Mouse (Mus musculus) hindbrain, postnatal 0 days (tissue): ENCODE measurements around the gene Synpo2. TPM values are rescaled to one million over a fixed set of nuclear protein-coding genes. Genes with fewer than 3 reads are reported as not detected.

ENCODE experiments used
- ATAC-seq: fragments of 200-750 bp; cut with Nextera tagmentation; 2 replicates; pipeline ENCODE4 v1.8.0; 2017; ENCODE audit warnings: mild to moderate bottlenecking, moderate TSS enrichment, moderate library complexity
- DNase-seq: peaks from one replicate; pipeline ENCODE4 v3.0.0-alpha.2; 2015; ENCODE audit warnings: low spot score
- H3K27ac ChIP-seq: fragments of 300-500 bp; sonication (generic); 2 replicates; pipeline ENCODE4 v1.5.1; 2014; ENCODE audit warnings: mild to moderate bottlenecking
- H3K27me3 ChIP-seq: fragments of 300-500 bp; sonication (generic); 2 replicates; pipeline ENCODE4 v1.6.1; 2014; ENCODE audit warnings: low read length, mixed read lengths; ENCODE audit not compliant: insufficient read depth
- H3K36me3 ChIP-seq: fragments of 300-500 bp; sonication (generic); 2 replicates; pipeline ENCODE4 v1.6.1; 2014; ENCODE audit warnings: low read length, mixed read lengths; ENCODE audit not compliant: insufficient read depth
- H3K4me1 ChIP-seq: fragments of 300-500 bp; sonication (generic); 2 replicates; pipeline ENCODE4 v1.6.1; 2014; ENCODE audit warnings: antibody characterized with exemption, low read length, mixed read lengths; ENCODE audit not compliant: insufficient read depth
- H3K4me2 ChIP-seq: fragments of 300-500 bp; sonication (generic); 2 replicates; pipeline ENCODE4 v1.6.1; 2014; ENCODE audit warnings: low read depth, mild to moderate bottlenecking, low read length, moderate library complexity, mixed read lengths
- H3K4me3 ChIP-seq: fragments of 300-500 bp; sonication (generic); 2 replicates; pipeline ENCODE4 v1.5.1; 2014; ENCODE audit warnings: low read length
- H3K9ac ChIP-seq: fragments of 300-500 bp; sonication (generic); replicated peaks from 2 replicates; pipeline ENCODE4 v1.6.1; 2014; ENCODE audit warnings: mild to moderate bottlenecking, low read length, moderate library complexity, mixed read lengths
- H3K9me3 ChIP-seq: fragments of 300-500 bp; sonication (generic); 2 replicates; pipeline ENCODE4 v1.6.1; 2016; ENCODE audit warnings: low read length, mixed read lengths
- CTCF ChIP-seq: IDR thresholded peaks from 2 replicates; pipeline ENCODE4 v1.5.1; 2016; ENCODE audit warnings: antibody characterized with exemption, control low read depth, low read depth
- WGBS: fragments of 180-500 bp; shearing (Covaris S2); extraction: QIAGEN DNeasy Blood & Tissue Kit; methylation state at CpG from one replicate; pipeline ENCODE4 v1.1.7; 2014; 5-methylcytosine and 5-hydroxymethylcytosine counted together
- polyA plus RNA-seq: library from polyadenylated mRNA; unstranded; fragments of >200 nt; fragmentation: Nextera tagmentation; extraction: Ambion mirVana; gene quantifications from 2 replicates; pipeline ENCODE4 v1.2.1, GENCODE M21; 2015
- total RNA-seq: library from RNA; depleted of rRNA; stranded (reverse); fragments of >200 nt; gene quantifications from 2 replicates; pipeline ENCODE4 v1.2.3, GENCODE M21; 2014; rRNA removed

Synpo2 gene
- total RNA-seq (0.79 and 1.2 TPM in 2 replicates), polyA plus RNA-seq (0.77 and 1.2 TPM in 2 replicates)

DNA sequence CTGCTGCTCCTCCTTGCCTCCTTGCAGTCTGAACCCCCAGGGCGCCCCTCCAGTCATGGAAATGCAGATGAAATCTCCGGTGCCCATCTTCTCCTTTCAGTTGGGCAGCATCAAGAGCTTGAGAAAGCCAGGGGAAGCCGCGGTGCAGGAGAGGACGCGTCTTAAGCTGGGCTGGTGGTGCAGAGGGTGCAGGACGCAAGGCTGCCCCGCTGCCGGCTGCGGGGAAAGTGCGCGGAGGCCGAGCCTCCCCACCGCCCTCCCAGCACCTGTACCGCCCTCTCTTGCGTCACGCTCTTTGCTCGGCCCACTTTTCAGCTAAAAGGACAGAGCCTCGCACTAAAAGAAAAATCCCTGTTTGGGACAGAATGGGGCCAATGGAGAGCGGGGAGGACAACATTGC lies at the start of gene Synpo2:
Gene Synpo2, minus strand, starts transcription at position 229 of the 400 bp plus-strand sequence.
- no peak within 1 kb of the TSS for H3K27ac ChIP-seq
- H3K4me2 ChIP-seq = peak within 1 kb of the TSS; percentile 79
- no peaks in the 10 kb centered on the region for H3K27me3 ChIP-seq
- ATAC-seq = peak; percentile 76
- under 1% methylated on average over 20 of the region's 20 CpGs for WGBS
- H3K36me3 ChIP-seq = no peaks in the 10 kb centered on the region
- H3K4me3 ChIP-seq = peak within 1 kb of the TSS; percentile 52
- H3K9me3 ChIP-seq = no peaks in the 10 kb centered on the region
- H3K9ac ChIP-seq = peak within 1 kb of the TSS; percentile 33; the same call in 1 of the 2 replicates
- TF ChIP-seq CTCF = no peak
- 0 out of 2 replicates have a peak, but pooled peaks cover 3% of the 10 kb centered on the region for H3K4me1 ChIP-seq
- peak; percentile 54 for DNase-seq

DNA sequence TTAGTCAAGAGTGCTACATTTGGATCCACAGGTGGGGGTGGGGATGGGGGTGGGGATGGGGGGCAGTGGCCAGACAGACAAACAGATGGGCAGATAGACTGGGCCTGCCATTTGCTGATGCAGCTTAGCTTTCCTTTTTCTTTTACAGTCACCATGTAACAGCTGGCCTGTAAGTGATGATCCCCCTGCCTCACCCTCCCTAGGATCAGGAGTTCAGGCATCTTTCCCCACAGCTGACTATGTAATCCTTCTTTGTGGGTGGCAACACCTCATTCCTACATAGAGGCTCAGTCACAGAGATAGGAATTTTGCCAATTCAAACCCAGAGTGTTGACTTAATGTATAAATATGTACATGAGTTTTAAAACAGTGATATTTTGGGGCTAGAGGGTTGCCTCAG lies 49.7 kb upstream of the Synpo2 start:
- Histone ChIP-seq H3K36me3 (peaks cover 1% of the 10 kb centered on the region; the same call in 1 of the 2 replicates), H3K9ac (no peak overlapping the region), H3K9me3 (no peaks in the 10 kb centered on the region), H3K4me2 (no peak overlapping the region), H3K4me1 (no peaks in the 10 kb centered on the region), H3K27ac (no peak overlapping the region), H3K4me3 (no peak overlapping the region), H3K27me3 (no peaks in the 10 kb centered on the region)
- ATAC-seq = no peak
- TF ChIP-seq CTCF = no peak
- no peak for DNase-seq

DNA sequence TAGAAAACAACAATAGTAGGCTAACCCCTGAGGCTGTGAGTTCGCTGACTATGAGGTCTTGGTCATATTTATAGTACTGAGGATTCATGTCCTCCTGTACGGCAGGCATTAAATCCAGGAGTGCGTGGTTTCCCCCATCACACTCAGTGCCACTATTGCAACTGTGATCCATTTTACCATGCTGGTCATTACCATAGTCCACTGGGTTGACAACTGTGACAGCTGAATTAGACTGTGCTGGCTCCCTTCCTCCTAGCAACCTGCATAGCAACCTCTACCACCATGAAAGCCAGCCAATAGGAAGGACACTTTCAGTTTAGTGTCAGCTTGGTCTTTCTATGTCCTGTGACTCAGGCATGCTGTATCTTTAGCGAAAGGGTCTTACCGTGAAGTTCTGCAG lies 48.3 kb upstream of the Synpo2 start:
- H3K27me3 ChIP-seq = no peaks in the 10 kb centered on the region
- no peak overlapping the region for H3K27ac ChIP-seq
- 92% methylated on average over 5 of the region's 5 CpGs for WGBS
- TF ChIP-seq CTCF = no peak
- H3K36me3 ChIP-seq = peaks cover 6% of the 10 kb centered on the region; the same call in 1 of the 2 replicates
- no peak overlapping the region for H3K9ac ChIP-seq
- H3K9me3 ChIP-seq = no peaks in the 10 kb centered on the region
- 0 out of 2 replicates have a peak, but pooled peaks have one; percentile 38 for ATAC-seq
- H3K4me3 ChIP-seq = no peak overlapping the region
- H3K4me2 ChIP-seq = no peak overlapping the region
- H3K4me1 ChIP-seq = no peaks in the 10 kb centered on the region
- DNase-seq = no peak

DNA sequence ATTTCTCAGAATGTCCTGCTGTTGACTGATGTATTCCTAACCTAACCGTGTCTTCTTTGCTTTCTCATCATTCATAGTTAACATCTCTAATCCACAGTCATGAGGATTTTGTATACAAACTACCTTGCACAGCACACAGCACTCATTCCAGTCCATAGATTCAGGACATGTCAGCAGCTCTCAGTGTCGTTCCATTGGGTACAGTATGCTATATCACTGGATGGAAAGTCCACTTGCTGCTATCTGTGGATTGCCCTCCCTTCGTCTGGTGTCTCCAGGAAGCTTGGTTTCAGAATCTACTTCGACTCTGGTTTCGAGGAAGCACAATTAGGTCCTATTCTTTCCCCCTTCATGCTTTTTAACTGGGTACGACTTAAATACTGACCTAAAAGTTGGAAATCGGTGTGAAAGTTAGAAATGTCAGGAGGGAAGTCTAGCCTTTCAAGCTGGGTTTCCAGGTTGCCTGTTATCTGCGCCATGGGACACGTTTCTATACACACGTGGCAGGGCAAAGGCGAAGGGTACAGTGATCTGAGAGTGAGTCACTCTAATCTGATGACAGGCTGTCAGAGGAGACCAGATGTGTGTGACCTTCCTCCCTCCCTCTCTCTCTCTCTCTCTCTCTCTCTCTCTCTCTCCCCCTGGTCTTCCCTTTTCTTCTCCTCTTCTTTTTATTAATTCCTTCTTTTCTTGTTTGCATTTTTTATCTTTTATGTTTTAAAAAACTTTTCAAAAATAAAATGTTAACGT lies 47.1 kb upstream of the Synpo2 start:
- no peaks in the 10 kb centered on the region for H3K27me3 ChIP-seq
- no peak overlapping the region for H3K4me3 ChIP-seq
- no peaks in the 10 kb centered on the region for H3K9me3 ChIP-seq
- DNase-seq (no peak), ATAC-seq (no peak)
- H3K36me3 ChIP-seq = peaks cover 6% of the 10 kb centered on the region; the same call in 1 of the 2 replicates
- TF ChIP-seq CTCF = no peak
- H3K27ac ChIP-seq = no peak overlapping the region
- no peak overlapping the region for H3K4me2 ChIP-seq
- no peak overlapping the region for H3K9ac ChIP-seq
- 91% methylated on average over 12 of the region's 12 CpGs for WGBS
- H3K4me1 ChIP-seq = no peaks in the 10 kb centered on the region

DNA sequence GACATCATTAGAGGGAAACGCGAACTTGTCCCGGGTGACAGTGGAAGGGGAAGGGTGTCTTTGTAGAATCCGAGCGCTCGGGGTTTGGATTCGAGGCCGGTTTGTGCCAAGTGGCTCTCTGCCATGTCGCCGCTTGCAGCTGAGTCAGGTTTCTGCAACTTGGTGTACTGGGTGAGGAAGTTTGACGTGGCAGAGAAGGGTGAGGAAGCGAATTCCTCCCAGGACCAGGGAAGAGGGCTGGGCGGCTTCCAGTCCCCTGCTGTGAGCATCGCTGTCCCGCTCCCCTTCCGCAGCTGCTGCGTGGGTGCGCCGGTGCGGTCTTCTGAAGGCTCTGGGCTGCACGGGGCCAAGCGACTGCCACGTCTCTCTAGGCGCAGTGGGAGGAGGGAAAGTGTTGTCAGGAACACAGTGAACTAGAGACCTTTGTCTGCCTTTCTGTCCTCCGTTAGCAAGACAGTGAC lies 31.8 kb upstream of the Synpo2 start:
- Histone ChIP-seq H3K4me2 (peak overlapping the region; percentile 85), H3K36me3 (peaks cover 4% of the 10 kb centered on the region; the same call in 1 of the 2 replicates), H3K27ac (peak overlapping the region; percentile 66; the same call in 1 of the 2 replicates), H3K4me3 (peak overlapping the region; percentile 73), H3K4me1 (no peaks in the 10 kb centered on the region), H3K9me3 (no peaks in the 10 kb centered on the region), H3K9ac (peak overlapping the region; percentile 56), H3K27me3 (0 out of 2 replicates have a peak, but pooled peaks cover 5% of the 10 kb centered on the region)
- ATAC-seq (peak; percentile 50), DNase-seq (peak; percentile 55)
- 1% methylated on average over 25 of the region's 25 CpGs for WGBS
- no peak for TF ChIP-seq CTCF

DNA sequence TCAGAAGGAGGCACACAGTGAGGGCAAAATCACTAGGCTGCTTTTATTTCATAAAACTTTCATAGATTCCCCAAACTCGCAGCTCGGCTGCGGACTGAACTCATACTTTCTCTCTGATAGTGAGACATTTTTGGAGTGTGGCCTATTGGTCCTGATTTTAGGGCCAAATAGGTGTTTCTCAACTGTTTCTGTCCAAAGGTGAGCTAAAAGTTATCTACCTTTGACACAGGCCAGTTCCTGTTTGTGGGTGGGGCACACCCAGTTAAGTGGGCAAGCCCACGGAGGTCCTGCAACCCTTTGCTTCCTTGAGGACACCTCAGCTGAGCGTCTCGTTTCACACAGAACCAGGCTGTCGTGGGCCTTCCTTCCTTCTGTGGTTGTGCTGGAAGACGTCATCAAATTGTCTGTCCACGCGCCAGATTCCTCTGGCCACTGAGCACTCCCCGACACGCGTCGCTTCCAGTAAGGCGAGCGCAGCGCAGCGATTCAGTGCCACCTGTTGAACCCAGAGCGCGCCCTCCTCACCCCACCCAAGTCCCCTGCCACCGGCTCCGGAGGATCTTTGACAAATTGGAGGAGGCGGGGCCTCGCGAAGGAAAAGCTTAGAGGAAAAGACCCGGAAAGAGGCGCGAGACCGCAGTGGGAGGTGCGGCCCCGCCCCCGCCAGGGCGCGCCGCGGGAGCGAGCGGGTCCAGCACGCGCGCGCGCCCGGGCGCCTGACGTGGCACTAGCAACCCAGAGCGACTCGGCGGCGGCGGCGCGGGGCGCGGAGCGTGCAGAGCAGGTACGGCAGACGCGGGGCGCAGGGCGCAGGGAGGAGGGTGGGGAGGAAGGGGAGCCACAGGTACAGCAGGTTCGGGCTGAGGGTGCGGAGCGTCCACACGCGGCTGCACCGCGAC lies 31.1 kb upstream of the Synpo2 start, which contains the start of gene Sec24d:
Gene Sec24d, plus strand, starts transcription at position 703 of the 899 bp plus-strand sequence.
- Histone ChIP-seq H3K4me3 (peak within 1 kb of the TSS; percentile 73), H3K4me2 (peak within 1 kb of the TSS; percentile 85), H3K4me1 (no peaks in the 10 kb centered on the region), H3K9me3 (no peaks in the 10 kb centered on the region), H3K9ac (peak within 1 kb of the TSS; percentile 56), H3K27ac (peak within 1 kb of the TSS; percentile 66; the same call in 1 of the 2 replicates), H3K36me3 (peaks cover 4% of the 10 kb centered on the region; the same call in 1 of the 2 replicates), H3K27me3 (0 out of 2 replicates have a peak, but pooled peaks cover 5% of the 10 kb centered on the region)
- WGBS = 4% methylated on average over 64 of the region's 68 CpGs
- peak; percentile 90 for DNase-seq
- no peak for TF ChIP-seq CTCF
- ATAC-seq = peak; percentile 93
